Mouse (Mus musculus) intestine, postnatal 0 days (tissue): ENCODE results near the gene Arl5c. TPM values are rescaled to one million over a fixed set of nuclear protein-coding genes. Genes with fewer than 3 reads are reported as not detected.

Experiments used
- ATAC-seq: fragments of 200-750 bp; cut with Nextera tagmentation; 2 replicates; pipeline ENCODE4 v1.8.0; 2017; ENCODE audit warnings: mild to moderate bottlenecking, moderate TSS enrichment, moderate library complexity
- H3K27ac ChIP-seq: fragments of 300-500 bp; sonication (generic); 2 replicates; pipeline ENCODE4 v1.5.1; 2014; ENCODE audit warnings: mild to moderate bottlenecking, low read depth, low read length, moderate library complexity
- H3K27me3 ChIP-seq: fragments of 300-500 bp; sonication (generic); replicated peaks from 2 replicates; pipeline ENCODE4 v1.6.1; 2014; ENCODE audit warnings: low read length, mixed read lengths; ENCODE audit not compliant: control insufficient read depth, insufficient read depth
- H3K36me3 ChIP-seq: fragments of 300-500 bp; sonication (generic); 2 replicates; pipeline ENCODE4 v1.6.1; 2014; ENCODE audit warnings: mild to moderate bottlenecking, moderate library complexity; ENCODE audit not compliant: control insufficient read depth, insufficient read depth
- H3K4me1 ChIP-seq: fragments of 300-500 bp; sonication (generic); replicated peaks from 2 replicates; pipeline ENCODE4 v1.6.1; 2014; ENCODE audit warnings: antibody characterized with exemption, low read length, mixed read lengths; ENCODE audit not compliant: control insufficient read depth, insufficient read depth
- H3K4me2 ChIP-seq: fragments of 300-500 bp; sonication (generic); replicated peaks from 2 replicates; pipeline ENCODE4 v1.6.1; 2014; ENCODE audit warnings: low read depth, mild to moderate bottlenecking, moderate library complexity
- H3K4me3 ChIP-seq: fragments of 300-500 bp; sonication (generic); 2 replicates; pipeline ENCODE4 v1.5.1; 2014; ENCODE audit warnings: low read depth, low read length
- H3K9ac ChIP-seq: fragments of 300-500 bp; sonication (generic); 2 replicates; pipeline ENCODE4 v1.6.1; 2014; ENCODE audit warnings: mild to moderate bottlenecking, low read depth, low read length
- H3K9me3 ChIP-seq: fragments of 300-500 bp; sonication (generic); 2 replicates; pipeline ENCODE4 v1.6.1; 2016; ENCODE audit warnings: mixed run types; ENCODE audit not compliant: control insufficient read depth
- CTCF ChIP-seq: sonication (generic); IDR thresholded peaks from 2 replicates; pipeline ENCODE4 v1.5.1; 2016; ENCODE audit warnings: low read depth, mild to moderate bottlenecking, control low read depth, antibody characterized with exemption, moderate library complexity
- WGBS: fragments of 180-500 bp; shearing (Covaris S2); extraction: QIAGEN DNeasy Blood & Tissue Kit; methylation state at CpG from one replicate; pipeline ENCODE4 v1.1.7; 2014; 5-methylcytosine and 5-hydroxymethylcytosine counted together
- polyA plus RNA-seq: library from polyadenylated mRNA; unstranded; fragments of >200 nt; fragmentation: Nextera tagmentation; extraction: Ambion mirVana; gene quantifications from 2 replicates; pipeline ENCODE4 v1.2.1, GENCODE M21; 2015

The Arl5c gene
- 4.2 and 4.4 TPM in 2 replicates for polyA plus RNA-seq

GRCm38 (mm10) chr11:97995564-97996288 is at the start of gene Arl5c:
Arl5c (minus strand) TSS chr11:97996181.
- no peaks in the 10 kb centered on the region for H3K36me3 ChIP-seq
- peaks cover 4% of the 10 kb centered on the region; the same call in 1 of the 2 replicates for H3K4me1 ChIP-seq
- no peak within 1 kb of the TSS; the same call in 1 of the 2 replicates for H3K27ac ChIP-seq
- H3K4me3 ChIP-seq, result peak within 1 kb of the TSS; percentile 38
- H3K4me2 ChIP-seq, result peak within 1 kb of the TSS; percentile 65
- peak; percentile 53 for TF ChIP-seq CTCF
- no peak for ATAC-seq
- WGBS, result 4% methylated on average over 25 of the region's 26 CpGs
- no peaks in the 10 kb centered on the region for H3K9me3 ChIP-seq
- H3K9ac ChIP-seq, result 0 out of 2 replicates have a peak within 1 kb of the TSS, but pooled peaks have one; percentile 17
- no peaks in the 10 kb centered on the region; the same call in 1 of the 2 replicates for H3K27me3 ChIP-seq

GRCm38 (mm10) chr11:98045596-98045995 is 49.6 kb upstream of the Arl5c start:
- ATAC-seq, result no peak
- no peaks in the 10 kb centered on the region for H3K9me3 ChIP-seq
- no peak overlapping the region for H3K27ac ChIP-seq
- no peaks in the 10 kb centered on the region for H3K4me1 ChIP-seq
- peaks cover 8% of the 10 kb centered on the region; the same call in 1 of the 2 replicates for H3K27me3 ChIP-seq
- H3K4me2 ChIP-seq, result no peak overlapping the region
- H3K36me3 ChIP-seq, result no peaks in the 10 kb centered on the region
- WGBS, result 67% methylated on average over 4 of the region's 4 CpGs
- no peak overlapping the region for H3K4me3 ChIP-seq
- TF ChIP-seq CTCF, result peak; percentile 35; the same call in 1 of the 2 replicates
- H3K9ac ChIP-seq, result no peak overlapping the region

- WGBS, result 60% methylated on average over 5 of the region's 5 CpGs
- Histone ChIP-seq H3K4me3 (no peak overlapping the region), H3K4me1 (no peaks in the 10 kb centered on the region), H3K9ac (no peak overlapping the region), H3K27ac (no peak overlapping the region), H3K36me3 (no peaks in the 10 kb centered on the region), H3K27me3 (no peaks in the 10 kb centered on the region), H3K9me3 (no peaks in the 10 kb centered on the region), H3K4me2 (no peak overlapping the region)
- TF ChIP-seq CTCF, result no peak
- ATAC-seq, result no peak
Observed at GRCm38 (mm10) chr11:98044074-98044473, 48.1 kb upstream of the Arl5c start.

GRCm38 (mm10) chr11:98042741-98043140 is 46.8 kb upstream of the Arl5c start:
- no peak for TF ChIP-seq CTCF
- ATAC-seq, result no peak
- Histone ChIP-seq H3K4me1 (no peaks in the 10 kb centered on the region), H3K9ac (no peak overlapping the region), H3K4me3 (no peak overlapping the region), H3K27me3 (0 out of 2 replicates have a peak, but pooled peaks cover 6% of the 10 kb centered on the region), H3K9me3 (no peaks in the 10 kb centered on the region), H3K36me3 (no peaks in the 10 kb centered on the region), H3K27ac (no peak overlapping the region), H3K4me2 (no peak overlapping the region)
- 69% methylated on average over 6 of the region's 6 CpGs for WGBS

GRCm38 (mm10) chr11:98040975-98041374 is 45.0 kb upstream of the Arl5c start:
- no peak for ATAC-seq

GRCm38 (mm10) chr11:98037871-98038270 is 41.9 kb upstream of the Arl5c start:
- no peaks in the 10 kb centered on the region for H3K9me3 ChIP-seq
- no peak for ATAC-seq
- peaks cover 24% of the 10 kb centered on the region for H3K27me3 ChIP-seq
- H3K27ac ChIP-seq, result no peak overlapping the region
- no peak overlapping the region for H3K9ac ChIP-seq
- no peaks in the 10 kb centered on the region for H3K4me1 ChIP-seq
- 55% methylated on average over 14 of the region's 14 CpGs for WGBS
- H3K4me2 ChIP-seq, result no peak overlapping the region
- TF ChIP-seq CTCF, result no peak
- no peaks in the 10 kb centered on the region for H3K36me3 ChIP-seq
- H3K4me3 ChIP-seq, result no peak overlapping the region

More at GRCm38 (mm10) chr11:98040975-98041374, 45.0 kb upstream of the Arl5c start:
- H3K4me3 ChIP-seq, result no peak overlapping the region
- peaks cover 19% of the 10 kb centered on the region for H3K27me3 ChIP-seq
- no peak overlapping the region for H3K9ac ChIP-seq
- no peak for TF ChIP-seq CTCF
- 86% methylated on average over 8 of the region's 8 CpGs for WGBS
- no peaks in the 10 kb centered on the region for H3K36me3 ChIP-seq
- H3K27ac ChIP-seq, result no peak overlapping the region
- H3K9me3 ChIP-seq, result no peaks in the 10 kb centered on the region
- H3K4me2 ChIP-seq, result no peak overlapping the region
- H3K4me1 ChIP-seq, result no peaks in the 10 kb centered on the region
